Mouse (Mus musculus) CD4-positive, CD25-positive, alpha-beta regulatory T cell, adult 2 months (primary cell): ENCODE results near the gene Gm49359.
A peak's percentile ranks its signal among the peaks of the same experiment; 100 is the strongest.
"Not testable (repeated sequence)": the region's sequence is repeated elsewhere in the genome, so short reads cannot be mapped to it uniquely, and the experiment has no call there.

Source experiments
- DNase-seq: peaks from one replicate; pipeline ENCODE4 v3.0.0-alpha.2; 2012; ENCODE audit warnings: low read depth, low spot score

Gm49359 gene

GRCm38 (mm10) chr13:62466424-62467334, at the start of gene Gm49359:
Gm49359 (minus strand) TSS chr13:62466832.
- DNase-seq = peak; percentile 95

DNA sequence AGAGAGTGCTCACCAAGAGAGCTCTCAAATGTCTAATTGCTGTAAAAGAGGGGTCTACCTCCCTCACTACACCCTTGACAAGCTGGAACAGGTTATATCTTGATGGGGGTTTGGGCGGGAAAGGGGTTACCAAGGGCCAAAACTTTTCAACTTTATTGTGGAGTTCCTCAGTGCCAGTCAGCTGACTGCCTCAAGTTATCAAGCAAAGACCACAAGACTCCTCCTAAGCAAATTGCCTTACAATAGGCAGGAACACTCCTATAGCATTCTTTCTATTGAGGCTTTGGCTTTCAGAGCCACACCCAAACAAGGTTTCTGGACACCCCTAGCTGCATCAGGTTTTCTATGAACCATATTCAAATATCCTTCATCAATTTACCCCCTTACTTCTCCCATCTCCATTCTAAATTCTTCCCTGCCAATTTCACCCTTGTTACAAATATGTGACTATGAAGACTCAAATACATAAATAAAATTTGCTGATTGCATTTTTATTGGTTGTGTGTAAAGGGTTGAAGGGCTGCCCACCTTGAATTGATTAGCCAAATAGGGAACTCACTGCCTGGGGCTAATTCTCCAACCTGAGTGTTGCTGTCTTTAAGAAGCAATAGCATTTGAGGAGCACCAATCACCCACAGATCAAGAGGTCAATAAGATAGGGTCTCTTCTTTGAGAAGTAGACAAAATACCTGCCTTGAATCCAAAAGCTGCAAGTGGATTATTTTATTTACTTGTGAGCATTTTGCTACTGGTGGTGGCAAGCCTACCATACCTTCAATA, 44.2 kb upstream of the Gm49359 start:
- not testable (repeated sequence) for DNase-seq

GRCm38 (mm10) chr13:62472661-62473060, 6.0 kb upstream of the Gm49359 start:
- DNase-seq = not testable (repeated sequence)

GRCm38 (mm10) chr13:62469947-62470346, 3.3 kb upstream of the Gm49359 start:
- DNase-seq = peak; percentile 85
